Mouse (Mus musculus) activated CD4-positive, CD25-positive, alpha-beta regulatory T cell, adult 9 weeks (primary cell): ENCODE measurements around the gene Olfr832. TPM values are rescaled to one million over a fixed set of nuclear protein-coding genes. Genes with fewer than 3 reads are reported as not detected.

Experiments
- polyA plus RNA-seq: library from polyadenylated mRNA; unstranded; fragments of 100-300 nt; shearing (Covaris generic); gene quantifications from one replicate; pipeline ENCODE4 v1.2.1, GENCODE M21; 2017

Gene Olfr832
- not detected for polyA plus RNA-seq

GRCm38 (mm10) chr9:18936822-18937221 is at the start of gene Olfr832:
Gene Olfr832, plus strand, starts transcription at chr9:18937122.

GRCm38 (mm10) chr9:18987690-18988089 is 50.8 kb downstream of the Olfr832 start, which contains the start of gene Olfr834:
Gene Olfr834, plus strand, starts transcription at chr9:18987990.

Other genes with a start within 250 kb of the Olfr832 start
- not detected for gene Olfr24, start 173.1 kb upstream of the Olfr832 start, polyA plus RNA-seq
- not detected for gene Olfr828, start 117.6 kb upstream of the Olfr832 start, polyA plus RNA-seq
- not detected for gene Olfr829, start 82.2 kb upstream of the Olfr832 start, polyA plus RNA-seq
- not detected for gene Olfr830, start 62.4 kb upstream of the Olfr832 start, polyA plus RNA-seq
- gene Olfr834, start 50.9 kb downstream of the Olfr832 start, polyA plus RNA-seq: not detected
- gene Olfr835, start 95.6 kb downstream of the Olfr832 start, polyA plus RNA-seq: not detected
- not detected for gene Olfr836, start 183.3 kb downstream of the Olfr832 start, polyA plus RNA-seq
- not detected for gene Olfr837, start 199.2 kb downstream of the Olfr832 start, polyA plus RNA-seq
- not detected for gene Olfr839-ps1, start 240.2 kb downstream of the Olfr832 start, polyA plus RNA-seq